Comparison of ENCODE assay signal across 21 mouse cellular contexts in genomic region chr14:47655444-47655843, GRCm38 (mm10). TPM values are rescaled to one million over a fixed set of nuclear protein-coding genes. Genes with fewer than 3 reads are reported as not detected.
DNase-seq lines count a peak whose midpoint lies in the region; ATAC-seq lines count a peak whose summit lies in the region.
"Had no signal": no experiment of that assay in that cellular context is flagged by ENCODE, and none has a peak within 500 bp of the region (broad histone marks: within the 10 kb centered on the region; RNA-seq: fewer than 3 reads in every experiment).

No protein-coding gene starts in this region.

- DNase-seq in 416B (ENCODE audit: low read depth), result peak; percentile 19
- DNase-seq in ovary, postnatal 10 days (ENCODE audit: low spot score), result no peak
- DNase-seq in layer of hippocampus, adult 9-11 months, result no peak
- no peak for DNase-seq in MN1 (ENCODE audit: low spot score)
- DNase-seq in spleen, postnatal 14 days (ENCODE audit: low spot score in 2 of 2), result no peak
- DNase-seq: adrenal gland, adult 8-10 months; adrenal gland, postnatal 14 days; adrenal gland, postnatal 36 days; cerebellum, adult 11-12 months; cerebellum, adult 2 months; cerebellum, adult 9-10 months; cerebellum, postnatal 10 days; cerebellum, postnatal 25 days; forebrain, postnatal 0 days had no signal

- ATAC-seq in granulocyte monocyte progenitor cell, adult 5-6 weeks (replicated peaks; ENCODE audit: poor library complexity, severe bottlenecking), result peak; percentile 70; the same call in 1 of the 2 replicates
- peak; percentile 59; the same call in 1 of the 2 replicates for ATAC-seq in megakaryocyte, adult 5-6 weeks (ENCODE audit: poor library complexity, severe bottlenecking)
- 0 out of 2 replicates have a peak, but pooled peaks have one; percentile 23 for ATAC-seq in neutrophil, adult 5-6 weeks (ENCODE audit: extremely low read depth, insufficient number of reproducible peaks, low FRiP score, poor library complexity, severe bottlenecking)
- ATAC-seq: activated CD4-positive, CD25-positive, alpha-beta regulatory T cell, adult 4 months; forebrain, embryonic 13.5 days; forebrain, embryonic 15.5 days; forebrain, postnatal 0 days; Patski had no signal

RNA-seq across cellular contexts. Expression of gene Ktn1, which starts 7.2 kb away (rescaled TPM):
- 19.8 and 58.5 TPM in 2 replicates for total RNA-seq in granulocyte monocyte progenitor cell, adult 5-6 weeks (2014; fragmentation: Nextera tagmentation)
- total RNA-seq in granulocyte monocyte progenitor cell, adult 5-6 weeks (2017), result 33.9 and 68.1 TPM in 2 replicates
- total RNA-seq in megakaryocyte, adult 5-6 weeks (2015), result 26.1 and 28.6 TPM in 2 replicates
- 23.0 and 23.2 TPM in 2 replicates for total RNA-seq in megakaryocyte, adult 5-6 weeks (2017)
- total RNA-seq in neutrophil, adult 5-6 weeks (2017), result 112 and 124 TPM in 2 replicates
